Mouse (Mus musculus) right cerebral cortex, postnatal 4 days (tissue): ENCODE results near the gene Acap1.
"Not testable (repeated sequence)": the region's sequence is repeated elsewhere in the genome, so short reads cannot be mapped to it uniquely, and the experiment has no call there.

ENCODE experiments used
- DNase-seq: peaks from one replicate; pipeline ENCODE4 v3.0.0-alpha.2; 2022

Gene Acap1

DNA sequence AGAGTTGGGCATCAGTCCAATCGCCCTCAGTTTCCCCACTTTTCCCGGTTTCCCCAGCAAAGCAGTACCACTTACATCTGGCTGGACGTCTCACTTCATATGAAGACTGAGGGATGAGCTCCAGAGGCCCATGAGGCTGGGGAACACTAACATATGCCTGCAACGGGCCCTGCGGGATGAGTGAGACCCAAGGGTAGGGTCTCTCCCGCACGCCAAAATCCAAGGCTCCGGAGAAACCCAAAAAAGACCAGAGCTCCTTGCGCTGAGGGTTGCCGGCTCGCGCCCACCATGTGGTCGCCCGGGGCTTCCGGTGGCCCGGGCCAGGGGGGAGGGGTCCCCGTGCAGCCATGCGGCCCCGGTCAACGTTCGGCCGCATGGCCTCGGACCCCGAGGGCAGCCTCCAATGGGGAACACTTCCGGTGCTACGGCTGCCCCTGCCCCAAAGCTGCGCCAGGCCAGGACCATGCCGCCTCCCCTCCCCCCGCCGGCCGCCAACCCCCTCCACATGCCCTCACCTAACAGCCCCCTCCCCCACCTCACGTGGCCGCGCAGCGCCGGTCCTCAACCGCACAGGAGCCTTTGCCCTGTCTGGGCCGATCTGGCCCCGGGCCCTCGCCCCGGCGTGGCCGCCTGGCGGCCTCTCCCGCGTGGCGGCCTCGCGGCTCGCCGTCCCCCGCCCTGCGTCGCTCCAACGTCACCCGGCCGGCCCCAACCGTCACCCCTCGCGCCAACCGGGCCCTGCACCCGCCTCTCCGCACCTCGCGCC lies 25.1 kb upstream of the Acap1 start:
- DNase-seq = peak; percentile 64

- no peak for DNase-seq
Observed at GRCm38 (mm10) chr11:69919661-69920265, 24.4 kb upstream of the Acap1 start.

DNA sequence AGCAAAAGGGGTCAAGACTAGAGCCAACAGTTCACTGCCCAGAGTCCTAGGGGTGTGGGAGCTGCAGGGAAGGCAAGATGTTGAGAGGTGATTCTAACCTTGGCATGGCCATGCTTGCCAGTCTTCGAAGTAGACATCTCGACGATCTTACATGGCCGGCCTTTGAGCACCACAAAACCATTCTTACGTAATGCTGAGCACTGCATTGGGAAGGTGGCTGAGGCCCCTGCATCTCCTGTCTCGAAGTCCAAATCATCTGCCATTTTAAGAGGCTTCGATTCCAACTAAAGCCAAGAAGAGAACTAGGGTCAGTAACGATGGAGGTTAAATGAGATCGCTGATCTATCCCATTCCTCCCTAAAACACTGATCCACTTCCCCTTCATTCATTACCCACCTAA lies 23.7 kb upstream of the Acap1 start:
- DNase-seq = no peak

DNA sequence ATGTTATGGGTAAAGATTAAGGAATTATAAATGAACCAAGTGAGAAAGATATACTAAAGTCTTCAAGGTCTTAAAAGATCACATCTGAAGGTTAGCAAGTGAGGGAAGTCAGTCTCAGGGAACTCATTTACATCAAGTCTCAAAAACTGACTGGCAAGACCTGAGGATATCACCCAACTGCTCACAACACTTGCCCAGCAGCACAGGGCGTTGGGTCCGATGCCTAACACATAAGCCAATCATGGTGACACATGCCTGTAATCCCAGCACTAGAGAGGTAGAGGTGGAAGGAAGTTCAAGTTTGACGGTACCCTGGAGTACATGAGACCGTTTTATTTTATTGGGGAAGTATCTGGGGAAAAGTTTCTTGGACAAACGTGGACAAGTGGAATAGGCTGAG lies 22.8 kb upstream of the Acap1 start:
- DNase-seq = no peak

- no peak for DNase-seq
Observed at GRCm38 (mm10) chr11:69917379-69917948, 22.1 kb upstream of the Acap1 start.

DNA sequence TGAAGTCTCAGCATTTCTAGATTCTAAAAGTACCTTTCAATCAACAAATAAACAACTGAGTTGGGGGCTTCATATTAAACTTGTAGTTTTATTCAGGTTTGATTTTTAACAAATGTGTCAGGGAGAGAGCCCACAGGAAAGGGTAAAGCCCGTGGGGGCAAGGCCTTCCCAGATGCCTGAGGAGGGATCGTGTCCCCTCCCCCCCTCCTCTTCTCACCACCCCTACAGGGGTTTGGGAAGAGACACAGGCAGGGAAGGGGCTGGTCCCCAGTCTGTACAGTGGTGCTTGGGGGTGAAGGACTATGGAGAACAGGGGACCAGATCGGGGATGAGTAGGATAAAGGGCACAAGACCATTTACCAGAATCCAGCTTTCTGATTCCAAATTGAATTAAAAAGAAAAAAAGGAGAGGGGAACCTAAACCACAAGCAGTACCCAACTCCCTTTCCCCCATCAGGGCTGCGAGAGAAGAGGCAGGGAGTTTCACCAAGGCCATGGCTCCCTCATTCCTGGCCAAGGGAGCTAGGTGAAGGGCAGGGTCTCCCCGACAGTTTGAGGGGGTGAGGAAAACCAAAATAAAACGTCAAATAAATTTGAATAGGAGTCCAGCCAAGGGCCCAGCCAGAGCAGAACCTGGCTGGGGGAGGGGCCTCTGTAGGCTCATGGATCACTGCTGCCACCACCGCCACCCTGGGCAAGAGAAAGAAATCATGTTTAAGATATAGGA lies 21.5 kb upstream of the Acap1 start:
- not testable (repeated sequence) for DNase-seq

DNA sequence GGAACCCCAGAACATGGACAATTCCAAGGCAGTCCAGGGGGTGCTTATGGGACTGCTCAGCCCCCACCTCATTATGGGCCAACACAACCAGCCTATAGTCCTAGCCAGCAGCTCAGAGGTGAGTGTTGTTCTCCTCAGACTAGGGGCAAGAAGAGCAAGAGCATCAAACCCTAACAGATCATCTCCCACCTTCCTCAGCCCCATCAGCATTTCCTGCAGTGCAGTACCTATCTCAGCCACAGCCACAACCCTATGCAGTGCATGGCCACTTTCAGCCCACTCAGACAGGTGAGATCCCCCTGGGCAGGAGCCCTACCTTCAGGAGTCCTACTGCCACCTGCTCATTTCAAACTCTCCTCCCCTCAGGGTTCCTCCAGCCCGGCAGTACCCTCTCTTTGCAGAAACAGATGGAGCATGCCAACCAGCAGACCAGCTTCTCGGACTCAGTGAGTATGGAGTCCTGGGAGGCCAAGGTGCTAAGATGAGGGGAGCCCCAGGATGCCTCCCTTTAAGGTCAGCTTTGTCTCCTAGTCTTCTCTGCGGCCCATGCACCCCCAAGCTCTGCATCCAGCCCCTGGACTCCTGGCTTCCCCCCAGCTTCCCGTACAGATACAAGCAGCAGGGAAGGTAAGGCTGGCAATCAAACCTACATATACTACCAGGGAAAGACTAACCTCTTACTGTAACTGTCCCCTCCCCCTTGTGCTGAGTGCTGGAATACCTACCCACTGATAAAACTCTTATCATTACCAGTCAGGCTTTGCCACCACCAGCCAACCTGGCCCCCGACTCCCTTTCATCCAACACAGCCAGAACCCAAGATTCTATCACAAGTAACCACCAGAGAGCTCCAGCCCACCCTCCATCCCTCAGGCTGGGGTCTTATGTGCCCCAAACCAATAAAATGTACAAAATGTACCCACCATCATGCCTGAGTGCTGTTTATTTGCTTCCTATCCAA lies 20.6 kb upstream of the Acap1 start:
- no peak for DNase-seq

DNA sequence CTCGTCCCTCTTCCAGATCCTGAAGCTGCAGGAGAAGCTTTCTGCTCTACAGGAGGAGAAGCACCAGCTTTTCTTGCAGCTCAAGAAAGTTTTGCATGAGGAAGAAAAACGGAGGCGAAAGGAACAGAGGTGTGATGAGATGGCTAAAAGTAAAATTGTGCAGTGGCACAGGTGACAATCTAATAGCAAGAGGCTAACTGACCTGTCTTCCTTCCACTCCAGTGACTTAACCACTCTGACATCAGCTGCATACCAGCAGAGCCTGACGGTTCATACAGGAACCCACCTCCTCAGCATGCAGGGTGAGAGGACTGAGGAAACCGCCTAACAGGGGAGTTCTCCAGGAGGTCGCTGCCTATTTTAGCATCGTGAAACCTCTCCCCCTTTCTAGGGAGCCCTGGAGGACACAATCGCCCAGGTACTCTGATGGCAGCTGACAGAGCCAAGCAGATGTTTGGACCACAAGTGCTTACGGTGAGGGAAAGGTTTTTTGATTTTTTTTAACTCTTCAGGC lies 19.6 kb upstream of the Acap1 start:
- no peak for DNase-seq

GRCm38 (mm10) chr11:69914372-69914764 lies 19.0 kb upstream of the Acap1 start:
- no peak for DNase-seq

GRCm38 (mm10) chr11:69913554-69914371 lies 18.4 kb upstream of the Acap1 start, which contains the start of gene Gps2:
TSS of gene Gps2 (plus strand) at chr11:69913888.
- DNase-seq = peak; percentile 90

- DNase-seq = no peak
Observed at GRCm38 (mm10) chr11:69912716-69913530, 17.6 kb upstream of the Acap1 start.

GRCm38 (mm10) chr11:69911701-69912100 lies 16.4 kb upstream of the Acap1 start:
- DNase-seq = no peak

- DNase-seq = no peak
Observed at GRCm38 (mm10) chr11:69910781-69911560, 15.6 kb upstream of the Acap1 start.

- no peak for DNase-seq
Observed at GRCm38 (mm10) chr11:69910177-69910576, 14.8 kb upstream of the Acap1 start.

- no peak for DNase-seq
Observed at GRCm38 (mm10) chr11:69909174-69909573, 13.8 kb upstream of the Acap1 start.

GRCm38 (mm10) chr11:69908645-69909044 lies 13.3 kb upstream of the Acap1 start:
- no peak for DNase-seq

DNA sequence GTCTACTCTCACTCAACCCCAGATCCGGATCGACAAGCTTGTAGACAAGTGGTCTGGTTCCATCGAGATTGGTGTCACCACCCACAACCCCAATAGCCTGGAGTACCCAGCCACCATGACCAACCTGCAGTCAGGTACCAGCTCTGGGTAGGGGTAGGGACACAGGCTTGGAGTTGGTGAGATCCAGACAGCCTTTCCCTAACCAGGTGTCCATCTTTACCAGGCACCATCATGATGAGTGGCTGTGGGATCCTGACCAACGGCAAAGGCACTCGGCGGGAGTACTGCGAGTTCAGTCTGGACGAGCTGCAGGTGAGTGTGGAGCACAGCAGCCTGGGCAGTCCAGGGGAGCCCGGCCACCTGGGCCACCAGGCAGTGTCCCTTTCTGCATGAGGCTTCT lies 9.0 kb upstream of the Acap1 start:
- DNase-seq = no peak

- no peak for DNase-seq
Observed at GRCm38 (mm10) chr11:69902972-69903371, 7.6 kb upstream of the Acap1 start.

- DNase-seq = no peak
Observed at GRCm38 (mm10) chr11:69901993-69902392, 6.7 kb upstream of the Acap1 start.
